Mouse (Mus musculus): Measurements from ENCODE around the gene Mslnl.

Gene Mslnl

GRCm38 (mm10) chr17:25786280-25786679, 50.4 kb downstream of the Mslnl start, which contains the start of gene Ccdc78:
Ccdc78 (plus strand) TSS chr17:25786580.
- DNase-seq (ENCODE audit: inconsistent ontology term) = no peak

GRCm38 (mm10) chr17:25786781-25787504, 51.1 kb downstream of the Mslnl start:
- no peak for DNase-seq (ENCODE audit: inconsistent ontology term)

- DNase-seq (ENCODE audit: inconsistent ontology term) = peak; percentile 51
Observed at GRCm38 (mm10) chr17:25791320-25791842, 55.5 kb downstream of the Mslnl start.

DNA sequence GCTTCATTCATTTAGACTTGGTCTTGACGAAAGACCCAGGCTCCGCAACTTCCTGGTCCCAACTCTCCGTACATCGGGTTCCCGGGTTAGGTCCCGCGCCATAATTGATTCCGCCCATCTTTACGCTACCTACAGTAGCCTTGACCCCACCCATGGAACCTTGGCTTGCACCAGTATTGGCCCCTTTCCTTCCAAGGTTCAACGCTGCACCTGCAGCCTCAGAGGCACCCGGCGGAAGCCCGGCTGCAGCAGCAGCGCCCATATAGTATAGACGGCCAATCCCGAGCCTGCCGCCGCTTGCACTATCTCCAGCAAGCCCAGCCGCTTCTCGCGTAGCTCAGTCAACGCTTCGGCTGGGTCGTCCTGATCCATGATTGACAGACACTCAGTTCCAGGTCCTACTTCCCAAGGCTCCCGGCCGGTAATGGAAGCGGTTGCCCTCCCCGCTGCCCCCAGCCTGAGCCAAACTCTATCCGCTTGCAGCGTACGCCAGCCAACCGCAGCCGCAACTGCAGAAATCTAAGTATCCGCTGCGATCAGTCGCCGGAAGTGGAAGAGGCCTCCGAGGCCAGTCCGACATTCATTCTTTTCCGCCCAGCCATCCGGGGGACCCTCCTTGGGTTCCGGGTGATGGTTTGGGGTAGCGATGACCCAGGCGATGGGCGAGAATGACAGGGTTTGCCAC, 56.1 kb downstream of the Mslnl start:
- DNase-seq (ENCODE audit: inconsistent ontology term) = peak; percentile 90

GRCm38 (mm10) chr17:25792615-25793014, 56.8 kb downstream of the Mslnl start, which contains the start of gene Fam173a:
Fam173a (minus strand) TSS chr17:25792901.
- peak; percentile 85 for DNase-seq (ENCODE audit: inconsistent ontology term)

DNA sequence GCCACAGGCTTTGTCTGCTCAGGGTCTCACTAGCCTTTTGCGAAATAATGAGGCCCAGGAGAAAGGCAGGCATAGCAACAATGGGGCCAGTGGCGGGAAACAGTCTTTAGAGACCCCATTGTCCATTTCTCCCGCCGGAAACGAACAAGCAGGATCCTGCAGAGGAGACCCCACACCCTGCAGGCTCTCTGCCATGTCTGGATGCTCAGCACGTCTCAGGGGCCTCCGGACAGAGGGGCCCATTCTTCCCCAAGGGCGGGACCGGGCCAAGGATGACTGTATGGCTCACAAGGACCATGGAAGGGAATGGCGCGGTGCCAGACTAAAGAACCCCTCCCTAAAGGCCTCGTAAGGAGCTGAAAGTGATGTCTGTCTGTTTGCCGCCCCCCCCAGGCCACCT, 58.4 kb downstream of the Mslnl start:
- DNase-seq (ENCODE audit: inconsistent ontology term) = peak; percentile 31

DNA sequence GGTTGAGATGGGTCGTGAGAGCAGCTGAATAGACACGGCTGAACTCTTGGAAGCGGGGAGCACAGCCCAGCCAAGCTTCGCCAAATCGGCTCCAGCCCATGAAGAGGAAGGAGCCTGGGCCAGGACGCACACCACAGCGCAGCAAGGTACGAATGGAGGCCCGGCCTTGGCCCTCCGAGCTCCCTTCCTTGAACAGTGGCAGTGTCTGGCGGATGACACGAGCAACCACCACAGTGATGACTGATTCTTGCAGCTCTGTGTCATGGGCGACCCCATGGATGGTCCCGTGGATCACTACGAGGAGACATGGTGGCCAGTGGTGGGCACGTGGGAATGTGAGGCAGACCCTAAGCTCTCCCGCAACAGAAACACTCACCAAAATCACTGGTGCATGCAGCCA, 59.2 kb downstream of the Mslnl start:
- no peak for DNase-seq (ENCODE audit: inconsistent ontology term)

DNA sequence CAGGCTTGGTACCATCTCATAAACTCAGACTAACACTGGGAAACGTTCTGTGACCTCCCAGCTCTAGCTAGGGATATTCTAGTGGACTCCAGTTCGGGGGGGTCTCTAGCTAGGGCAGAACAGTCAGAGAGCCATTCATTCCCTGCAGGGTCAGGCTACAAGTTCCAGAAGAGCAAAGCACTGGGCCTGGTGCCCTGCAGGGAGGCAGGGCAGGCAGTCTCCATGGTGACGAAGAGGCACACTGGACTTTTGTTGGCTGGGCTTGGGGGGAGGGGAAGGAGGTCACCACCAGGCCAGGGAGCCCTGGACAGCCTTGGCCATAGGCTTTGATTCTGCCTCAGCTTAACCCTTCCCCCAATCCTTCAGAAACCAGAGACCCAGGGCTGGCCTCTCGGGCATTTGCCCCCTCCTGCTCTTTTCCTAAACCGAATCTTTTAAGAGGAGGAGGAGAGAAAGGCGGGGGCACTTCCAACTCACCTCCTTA, 59.8 kb downstream of the Mslnl start, which contains the start of gene AC134908.4:
Gene AC134908.4, minus strand, starts transcription at position 51 of the 484 bp plus-strand sequence.
- peak; percentile 94 for DNase-seq (ENCODE audit: inconsistent ontology term)

DNA sequence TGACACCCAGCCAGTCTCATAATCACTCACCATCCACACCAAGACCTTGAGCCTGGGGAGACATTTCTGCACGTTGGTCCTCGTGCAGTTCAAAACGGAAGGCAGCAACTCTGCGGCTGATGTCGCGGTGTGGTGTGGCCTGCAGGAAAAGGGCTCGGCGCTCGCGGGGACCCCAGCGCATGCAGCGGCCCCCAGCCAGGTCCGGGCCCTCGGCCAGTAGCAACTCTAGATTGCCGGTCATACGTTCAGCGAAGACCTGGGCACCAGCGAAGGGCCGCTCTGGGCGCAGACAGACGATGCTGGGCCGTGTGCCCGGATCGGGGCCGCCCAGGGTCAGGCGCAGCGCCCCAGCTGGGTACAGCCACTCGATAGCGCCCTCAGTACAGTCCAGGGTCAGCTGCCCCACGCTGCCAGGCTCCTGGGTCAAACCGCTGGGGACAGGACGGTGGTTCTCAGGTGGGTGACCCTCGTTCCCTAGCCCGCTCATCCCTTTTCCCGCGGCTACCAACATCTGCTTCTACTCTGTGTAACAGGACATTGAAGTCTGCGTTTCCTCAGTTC, 60.4 kb downstream of the Mslnl start:
- peak; percentile 49 for DNase-seq (ENCODE audit: inconsistent ontology term)

- DNase-seq (ENCODE audit: inconsistent ontology term) = peak; percentile 94
Observed at GRCm38 (mm10) chr17:25796951-25797369, 61.1 kb downstream of the Mslnl start, which contains the start of gene Metrn. Metrn (minus strand) TSS chr17:25797136.

Measured in Muller cell, postnatal 12 days (primary cell).